Mouse (Mus musculus): ENCODE results near the gene Gns.
A peak's percentile ranks its signal among the peaks of the same experiment; 100 is the strongest.

The Gns gene

DNA sequence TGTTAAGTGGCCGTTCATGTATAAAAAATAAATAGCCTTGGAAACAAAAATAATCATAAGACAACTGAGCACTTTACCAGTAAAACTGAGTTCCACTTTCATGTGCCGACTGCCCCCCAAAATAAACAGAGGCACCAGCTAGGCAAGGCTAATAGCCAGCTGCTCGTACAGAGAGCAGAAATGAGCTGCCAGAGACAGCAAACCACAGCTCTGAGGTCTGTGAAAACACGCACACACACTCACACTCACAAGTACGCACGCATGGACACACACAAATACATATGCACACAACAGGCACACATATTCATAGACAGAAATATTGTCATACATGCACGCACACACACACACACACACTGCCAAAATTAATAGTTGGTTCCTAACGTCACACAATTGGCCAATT is 64.7 kb downstream of the Gns start:
- DNase-seq (ENCODE audit: low spot score in 2 of 2): peak; percentile 27 to 33

DNA sequence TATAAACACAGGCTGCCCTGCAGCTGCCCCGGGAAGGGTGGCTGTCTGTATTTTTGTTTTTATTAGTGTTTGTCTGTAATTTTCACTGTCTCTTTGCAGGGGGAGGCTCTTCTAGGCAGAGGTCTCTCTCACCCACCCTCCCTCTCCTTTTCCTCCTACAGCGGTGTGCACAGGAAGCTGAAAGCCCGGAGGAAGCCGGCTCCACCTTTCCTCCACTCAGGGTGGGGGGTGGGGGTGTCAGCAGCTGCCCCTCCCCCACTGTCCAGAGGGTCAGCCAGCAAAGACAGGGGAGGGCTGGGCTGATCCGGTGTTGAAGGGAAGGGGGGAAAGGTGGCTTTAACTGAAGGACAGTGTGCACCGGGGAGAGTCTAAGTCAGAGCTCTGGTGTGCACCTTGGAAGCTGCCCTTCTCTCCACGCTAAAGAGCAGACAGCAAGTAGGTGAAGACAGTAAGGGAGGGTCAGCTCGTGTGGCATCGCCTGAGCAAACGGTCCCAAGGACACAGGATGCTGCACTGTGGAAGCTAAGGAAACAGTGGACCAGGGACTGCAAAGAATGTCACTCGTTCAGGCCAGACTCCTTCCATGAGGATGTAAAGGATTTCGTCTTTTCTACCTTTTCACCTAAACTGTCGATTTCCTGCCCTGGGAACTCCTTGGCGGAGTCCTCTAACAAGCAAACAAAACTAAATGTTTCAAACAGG is 65.2 kb downstream of the Gns start:
- DNase-seq (ENCODE audit: low spot score in 2 of 2): peak in 1 of 2 experiments; percentile 24

DNA sequence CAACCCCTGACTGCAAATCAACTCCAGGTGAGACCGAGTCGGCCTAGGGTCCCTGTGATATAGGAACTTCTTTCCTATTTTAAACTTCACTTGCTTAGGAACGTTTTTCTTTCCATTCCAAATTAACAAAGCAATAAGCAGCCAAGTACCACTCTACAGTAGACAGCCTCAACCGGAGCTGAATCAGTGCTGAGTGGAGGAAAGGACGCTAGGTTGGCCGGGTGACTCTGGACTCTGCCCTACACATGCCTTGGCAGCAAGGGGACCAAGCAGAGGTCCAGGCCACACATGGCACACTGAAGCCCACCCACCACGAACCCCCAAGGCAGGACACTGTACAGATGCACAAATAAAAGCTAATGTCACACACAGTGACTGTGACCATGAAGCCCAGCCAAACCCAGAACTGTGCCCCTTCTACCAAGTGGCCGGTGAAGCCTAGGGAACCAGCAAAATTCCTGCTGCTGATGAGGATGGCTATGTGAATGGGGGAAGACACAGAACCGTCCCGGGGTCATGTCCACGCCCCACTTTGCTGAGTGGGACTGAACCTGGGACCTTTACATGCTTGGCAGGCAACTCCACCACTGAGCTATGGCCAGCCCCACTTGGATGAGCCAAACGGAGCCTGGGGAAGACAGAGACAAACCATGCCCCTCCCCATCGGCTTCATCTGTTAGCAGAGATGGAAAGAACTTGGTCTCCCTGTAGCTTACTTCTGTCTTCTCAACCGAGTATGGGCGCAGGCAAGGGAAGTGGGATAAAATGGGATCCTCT is 66.1 kb downstream of the Gns start:
- DNase-seq (ENCODE audit: low spot score in 2 of 2): no peak

DNA sequence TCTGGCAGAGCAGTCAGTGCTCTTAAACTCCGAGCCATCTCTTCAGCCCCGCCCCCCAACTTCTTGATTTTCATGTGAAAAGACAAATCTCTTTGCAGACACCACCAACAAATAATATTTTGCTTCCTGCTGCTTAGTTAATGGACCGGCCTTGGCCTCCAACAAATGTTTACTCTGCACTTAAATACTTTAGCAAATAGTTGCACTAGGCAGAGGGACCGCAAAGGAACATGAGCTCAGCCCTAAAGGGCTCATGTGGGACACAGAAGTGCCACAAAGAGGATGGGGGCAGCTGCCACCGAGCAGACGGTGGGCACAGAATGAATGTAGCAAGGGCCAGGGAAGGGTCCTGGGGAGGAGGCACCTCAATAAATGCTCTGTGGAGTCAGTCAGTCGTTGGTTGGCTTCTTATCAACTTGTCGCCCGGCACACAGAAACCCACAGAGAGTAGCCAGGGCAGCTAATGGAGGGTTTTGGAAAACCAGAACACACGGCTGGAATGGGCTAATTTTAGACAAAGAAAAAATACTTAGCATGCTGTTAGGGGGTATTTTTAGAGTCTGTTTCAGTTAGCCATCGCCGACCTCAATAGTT is 67.2 kb downstream of the Gns start:
- no peak for DNase-seq (ENCODE audit: low spot score in 2 of 2)

DNA sequence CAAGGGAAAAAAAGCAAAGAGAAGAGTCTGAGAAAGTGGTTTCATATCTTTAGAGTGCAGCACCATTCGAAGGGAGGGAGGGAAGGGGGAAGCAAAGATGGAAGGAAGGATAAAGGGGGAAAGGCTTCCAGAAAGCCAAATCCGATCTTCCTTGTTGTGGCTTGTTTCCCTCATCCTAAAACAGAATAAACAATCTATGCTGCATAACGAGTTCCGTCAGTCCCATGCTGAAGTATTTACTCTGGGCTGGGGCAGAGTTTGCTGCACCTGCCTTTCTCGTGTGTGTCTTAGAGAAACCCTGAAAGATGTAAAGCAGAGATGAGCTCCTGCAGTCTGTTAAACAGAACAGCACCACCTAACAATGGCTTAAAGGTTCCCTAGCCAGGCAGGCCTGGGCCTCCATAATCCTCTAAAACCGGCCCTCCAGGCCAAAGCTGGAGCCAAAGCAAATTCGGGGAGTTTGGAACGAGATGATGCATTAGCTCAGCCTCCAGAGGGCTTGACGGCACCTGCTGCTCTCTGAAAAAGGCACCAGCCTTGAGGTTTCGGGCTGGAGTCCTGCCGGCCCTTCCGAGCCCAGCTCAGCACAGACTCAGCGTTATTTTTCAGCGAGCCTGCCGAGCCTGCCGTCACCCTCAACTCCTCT is 67.9 kb downstream of the Gns start:
- DNase-seq (ENCODE audit: low spot score in 2 of 2): no peak

DNA sequence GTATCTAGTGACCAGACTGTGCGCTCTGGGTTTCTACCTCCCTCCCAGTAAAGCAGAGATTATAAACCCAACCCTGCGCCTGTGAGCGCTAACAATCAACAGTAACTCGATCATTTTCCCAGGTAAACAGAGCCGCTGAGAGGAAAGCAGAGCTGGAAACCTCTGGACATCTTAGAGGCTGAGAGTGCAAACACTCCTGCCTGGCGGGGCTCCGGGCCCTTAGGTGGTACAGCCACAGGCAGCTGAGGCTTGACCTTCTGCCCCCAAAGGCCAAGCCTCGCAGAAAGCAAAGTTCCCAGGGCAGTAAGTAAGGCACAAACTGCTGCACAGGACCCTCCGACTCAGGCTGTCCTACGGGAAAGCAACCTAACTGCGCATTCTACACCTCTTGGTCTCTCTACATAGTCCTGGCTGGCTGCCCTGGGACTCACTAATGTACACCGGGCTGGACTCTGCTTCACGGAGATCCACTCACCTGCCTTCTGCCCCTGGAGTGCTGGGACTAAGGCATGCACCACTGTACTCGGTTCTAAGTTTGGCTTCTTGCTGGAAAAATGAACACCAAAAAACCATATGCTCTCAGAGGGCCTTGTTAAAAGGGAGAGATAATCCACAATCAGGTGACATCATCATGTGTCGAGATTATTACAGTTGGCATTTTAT is 69.7 kb downstream of the Gns start:
- DNase-seq (ENCODE audit: low spot score in 2 of 2): no peak

DNA sequence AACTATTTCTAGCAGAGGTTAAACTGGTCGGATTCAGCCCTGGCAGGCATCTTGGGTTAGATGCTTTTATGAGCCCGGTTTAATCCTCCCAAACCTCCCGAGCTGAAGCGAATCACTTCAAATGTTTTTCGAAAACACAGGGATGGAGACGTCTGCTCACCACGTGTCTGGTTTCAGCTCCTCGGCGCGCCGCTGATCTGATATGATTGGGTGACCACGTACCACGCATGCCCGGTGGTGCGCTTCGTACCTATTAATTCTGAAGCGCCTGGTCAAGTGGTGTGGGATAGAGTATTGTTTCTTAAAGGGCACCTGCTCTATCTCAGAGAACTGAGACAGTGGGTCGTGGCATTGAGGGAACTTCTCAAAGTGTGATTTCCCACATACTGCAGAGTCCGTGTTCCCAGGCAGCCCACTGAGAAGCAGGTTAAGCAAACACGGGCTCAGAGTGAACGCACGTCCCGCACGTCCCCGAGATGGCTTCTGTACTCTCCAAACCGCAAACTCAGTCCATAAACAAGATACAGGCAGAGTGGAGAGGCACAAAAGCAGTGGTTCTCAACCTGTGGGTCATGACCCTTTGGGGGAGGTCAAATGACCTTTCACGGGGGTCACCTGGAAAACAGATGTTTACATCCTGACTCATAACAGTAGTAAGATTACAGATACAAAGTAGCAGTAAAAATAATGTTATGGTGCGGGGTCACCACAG is 70.8 kb downstream of the Gns start:
- no peak for DNase-seq (ENCODE audit: low spot score in 2 of 2)

DNA sequence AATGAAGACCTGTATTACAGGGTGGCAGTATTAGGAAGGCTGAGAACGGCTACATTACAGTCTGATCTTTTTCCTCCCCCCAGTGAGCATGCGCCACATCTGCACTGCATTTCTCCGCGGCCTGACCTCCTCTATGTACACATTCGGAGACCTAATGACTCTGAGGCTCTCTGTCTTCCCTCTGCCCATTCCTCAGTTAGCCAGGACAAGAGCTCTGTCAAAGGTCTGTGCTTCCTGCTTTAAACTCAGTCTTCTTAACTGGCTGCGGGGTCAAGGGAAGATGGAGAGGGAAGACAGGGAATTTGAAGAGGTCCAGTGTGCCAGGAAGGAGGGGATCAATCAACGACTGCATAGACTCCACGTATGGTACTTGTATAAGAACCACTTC is 71.4 kb downstream of the Gns start:
- DNase-seq (ENCODE audit: low spot score in 2 of 2): no peak

DNA sequence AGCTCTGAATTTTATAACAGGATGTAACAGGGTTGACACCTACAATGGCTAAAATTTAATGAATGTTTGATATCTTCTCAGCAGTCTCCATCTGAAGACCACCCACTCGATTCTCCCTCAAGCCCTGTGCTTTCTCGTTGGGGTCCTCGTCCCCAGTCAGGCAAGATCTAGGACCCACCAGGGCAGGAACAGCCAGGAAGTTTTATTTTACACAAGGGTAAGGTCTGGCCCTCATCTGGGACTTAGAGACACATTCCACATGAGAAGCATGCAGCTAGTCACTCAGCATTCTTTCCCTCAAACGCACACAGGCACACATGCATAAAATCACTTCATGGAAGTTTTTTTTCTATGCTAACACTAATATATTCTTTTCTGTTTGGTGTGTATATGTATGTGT is 71.8 kb downstream of the Gns start:
- DNase-seq (ENCODE audit: low spot score in 2 of 2): no peak

DNA sequence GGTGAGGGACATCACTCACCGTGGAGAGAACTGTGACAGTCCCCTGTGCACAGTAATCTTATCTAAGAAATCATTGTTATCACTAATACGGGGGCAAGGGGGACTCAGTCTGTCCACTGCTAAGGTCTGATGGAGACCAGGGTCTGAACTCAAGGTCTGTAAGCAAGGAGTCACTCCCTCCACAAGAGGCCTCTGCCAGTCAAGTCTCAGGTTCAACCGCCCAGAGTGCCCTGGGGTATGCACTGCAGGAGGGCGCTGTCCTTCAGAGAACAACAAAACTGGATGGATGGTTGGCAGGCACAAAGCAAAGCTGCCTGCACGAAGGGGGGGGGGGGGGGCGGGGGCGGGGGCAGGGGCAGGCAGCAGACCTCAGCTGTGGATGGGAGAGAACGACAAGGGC is 73.2 kb downstream of the Gns start:
- DNase-seq (ENCODE audit: low spot score in 2 of 2): no peak

DNA sequence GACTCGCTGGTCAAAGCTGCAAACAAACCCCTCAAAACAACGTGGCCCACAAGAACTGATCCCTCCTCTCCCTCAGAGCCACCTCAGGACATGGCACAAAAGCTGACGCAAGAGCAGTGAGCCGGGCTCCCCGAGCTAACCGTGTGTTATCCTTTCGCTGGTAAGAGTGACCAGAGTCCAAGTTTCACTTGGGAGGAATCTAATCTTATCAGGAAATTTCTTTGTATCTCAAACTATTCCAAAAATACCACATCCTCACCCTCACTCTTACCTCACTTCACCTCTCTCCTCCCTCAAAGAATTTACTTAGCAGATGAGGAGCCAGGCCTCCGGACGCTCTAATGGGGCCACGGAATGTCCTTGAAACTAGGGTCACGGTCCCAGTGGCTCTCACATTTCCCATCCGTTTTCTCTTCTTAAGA is 74.4 kb downstream of the Gns start:
- no peak for DNase-seq (ENCODE audit: low spot score in 2 of 2)

DNA sequence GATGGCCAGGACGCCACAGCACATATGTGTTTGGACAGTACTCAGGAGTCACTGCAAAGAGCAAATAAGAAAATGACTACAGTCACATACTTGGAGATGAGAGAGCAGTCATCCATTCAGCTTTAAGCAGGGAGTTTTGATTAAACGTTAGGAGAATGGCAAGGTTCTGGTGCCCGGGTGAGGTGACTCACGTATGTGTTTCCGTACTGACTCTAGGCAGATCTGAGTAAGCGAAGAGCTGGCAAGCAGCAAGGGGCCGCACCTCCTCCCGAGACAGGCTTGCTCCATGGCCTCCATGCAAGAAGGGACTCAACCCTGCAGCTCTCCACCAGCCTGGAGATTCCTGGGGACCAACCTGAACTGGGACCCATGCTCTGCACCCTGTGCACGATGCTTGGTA is 78.9 kb downstream of the Gns start:
- no peak for DNase-seq (ENCODE audit: low spot score in 2 of 2)

DNA sequence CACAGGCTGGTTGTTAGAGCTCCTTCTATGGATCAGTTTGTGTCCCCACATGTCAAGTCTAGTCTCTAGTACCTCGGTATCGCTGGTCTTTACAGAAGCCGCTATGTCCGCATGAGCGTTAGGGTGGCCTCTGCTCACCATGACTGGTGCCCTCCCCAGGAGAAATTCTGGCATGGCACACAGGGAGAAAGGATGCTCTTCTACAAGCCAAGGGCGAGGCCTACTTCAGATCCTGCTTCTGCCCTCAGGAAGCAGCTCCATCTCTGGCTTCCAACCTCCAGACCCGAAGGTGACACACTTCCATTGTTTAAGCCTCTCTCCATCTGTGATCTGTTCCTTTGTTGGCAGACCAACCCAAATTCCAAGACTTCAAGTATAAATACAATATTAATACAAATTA is 79.3 kb downstream of the Gns start:
- no peak for DNase-seq (ENCODE audit: low spot score in 2 of 2)

DNA sequence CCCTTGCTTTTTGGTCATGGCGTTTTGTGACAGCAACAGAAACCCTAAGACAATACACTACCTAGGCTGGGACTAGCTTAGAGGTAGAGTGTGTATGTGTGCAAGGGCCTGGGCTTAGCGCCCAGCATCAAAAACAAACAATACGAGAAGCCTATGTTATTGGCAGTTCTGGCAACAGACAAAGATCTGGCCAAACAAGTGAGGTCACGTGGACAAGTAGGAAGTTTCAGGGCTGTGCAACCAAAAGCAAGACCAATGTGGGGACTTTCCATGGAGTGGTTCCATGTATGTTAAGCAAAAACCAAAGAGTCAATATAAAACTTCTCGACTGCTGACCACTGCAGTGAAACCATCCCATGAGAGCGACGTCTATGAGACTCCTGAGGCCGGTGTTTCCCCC is 80.9 kb downstream of the Gns start:
- no peak for DNase-seq (ENCODE audit: low spot score in 2 of 2)

Measured in spleen, postnatal 36 days (tissue).